Mouse (Mus musculus): Measurements from ENCODE around the gene Gm49450. TPM values are rescaled to one million over a fixed set of nuclear protein-coding genes. Genes with fewer than 3 reads are reported as not detected.
"Not testable (repeated sequence)": the region's sequence is repeated elsewhere in the genome, so short reads cannot be mapped to it uniquely, and the experiment has no call there.

The Gm49450 gene
- polyA plus RNA-seq, 1 experiment = 0.22 TPM

DNA sequence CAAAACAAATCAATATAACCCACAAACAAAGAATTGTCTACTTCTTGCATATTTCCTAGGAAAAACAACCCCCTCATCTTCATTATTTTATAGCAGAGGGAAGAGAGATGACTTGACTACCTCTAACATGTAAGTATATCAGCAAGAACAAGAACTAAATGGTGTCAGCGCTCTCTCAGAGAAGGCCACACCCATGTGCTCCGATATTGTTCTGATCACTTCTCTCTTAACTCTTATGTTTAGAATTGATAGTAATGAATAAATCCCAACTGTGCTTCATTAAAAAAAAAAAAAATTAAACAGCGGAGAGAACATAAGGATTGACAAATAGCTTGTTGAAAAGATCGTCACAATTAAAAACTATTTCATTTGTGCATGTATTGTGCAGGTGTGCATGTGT lies 2.0 kb upstream of the Gm49450 start:
- Histone ChIP-seq H3ac (ENCODE audit: control insufficient read depth, insufficient read length, low read depth) (no peak overlapping the region), H3K79me3 (ENCODE audit: low read depth) (peaks cover 22% of the 10 kb centered on the region), H3K4me3 (ENCODE audit: insufficient read depth, poor library complexity, severe bottlenecking) (no peak overlapping the region), H3K79me2 (ENCODE audit: control insufficient read depth, insufficient read depth) (peaks cover 26% of the 10 kb centered on the region), H3K36me3 (ENCODE audit: control insufficient read depth, insufficient read depth) (peaks cover 17% of the 10 kb centered on the region), H3K27me3 (ENCODE audit: control insufficient read depth, insufficient read depth, insufficient read length) (no peaks in the 10 kb centered on the region)
- no peak for TF ChIP-seq MYOD1 (IDR thresholded peaks at IDR 0.05; ENCODE audit: control insufficient read depth, insufficient read length, low read depth)
- no peak for TF ChIP-seq USF1 (IDR thresholded peaks at IDR 0.05; ENCODE audit: low read depth)
- no peak for TF ChIP-seq CEBPB (IDR thresholded peaks at IDR 0.05; ENCODE audit: low read depth)
- no peak for TF ChIP-seq CTCF (IDR thresholded peaks at IDR 0.05; ENCODE audit: control insufficient read depth, insufficient read depth, insufficient read length)
- no peak for TF ChIP-seq FOSL1 (IDR thresholded peaks at IDR 0.05; ENCODE audit: insufficient read depth, low read length, poor library complexity, severe bottlenecking)
- TF ChIP-seq MYOG (IDR thresholded peaks at IDR 0.05; ENCODE audit: control insufficient read depth, extremely low read depth, insufficient read length) = no peak
- no peak for TF ChIP-seq MAX (IDR thresholded peaks at IDR 0.05)

DNA sequence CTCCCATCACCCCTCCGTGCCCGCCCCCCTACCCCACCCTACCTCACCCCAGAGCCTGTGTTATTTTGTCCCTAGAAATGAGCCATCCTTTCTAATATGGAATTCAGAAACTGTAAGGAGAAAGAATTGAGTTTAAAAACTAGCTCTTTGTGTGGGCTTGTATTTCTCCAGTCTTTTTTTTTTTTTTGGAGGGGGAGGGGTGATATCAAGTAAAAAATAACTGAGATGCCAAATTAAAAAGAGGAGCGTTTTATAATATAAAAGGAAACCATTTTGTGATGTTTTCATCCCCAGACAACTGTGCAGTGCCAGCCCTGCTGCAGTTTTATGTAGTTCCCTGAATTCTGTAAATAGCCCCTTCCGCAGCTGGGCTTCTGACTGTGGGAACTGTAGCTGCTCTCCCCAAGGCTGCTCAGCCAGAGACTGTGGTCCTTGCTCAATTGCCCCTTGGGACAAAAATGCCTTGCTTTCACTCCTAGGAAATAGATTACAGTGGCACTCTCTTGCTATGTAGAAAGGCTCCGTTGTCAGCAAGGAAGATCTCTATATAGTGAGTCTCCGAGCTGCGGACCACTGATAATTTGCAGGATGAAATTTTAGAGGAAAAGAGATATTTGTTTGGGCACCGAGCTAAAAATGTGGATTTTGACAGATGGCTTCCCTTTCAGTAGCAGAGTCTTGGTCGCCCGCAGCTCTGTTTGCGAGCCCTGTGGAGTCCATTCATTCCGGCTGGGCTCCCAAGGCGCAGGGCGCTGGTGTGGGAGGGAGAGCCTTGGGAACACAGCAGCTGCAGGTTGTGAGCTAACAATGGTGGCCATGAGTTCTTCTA lies 1.3 kb upstream of the Gm49450 start:
- TF ChIP-seq CTCF (IDR thresholded peaks at IDR 0.05; ENCODE audit: control insufficient read depth, insufficient read depth, insufficient read length) (no peak), MYOD1 (IDR thresholded peaks at IDR 0.05; ENCODE audit: control insufficient read depth, insufficient read length, low read depth) (no peak), FOSL1 (IDR thresholded peaks at IDR 0.05; ENCODE audit: insufficient read depth, low read length, poor library complexity, severe bottlenecking) (no peak), CEBPB (IDR thresholded peaks at IDR 0.05; ENCODE audit: low read depth) (no peak), MAX (IDR thresholded peaks at IDR 0.05) (no peak), MYOG (IDR thresholded peaks at IDR 0.05; ENCODE audit: control insufficient read depth, extremely low read depth, insufficient read length) (no peak)
- Histone ChIP-seq H3ac (ENCODE audit: control insufficient read depth, insufficient read length, low read depth) (no peak overlapping the region), H3K36me3 (ENCODE audit: control insufficient read depth, insufficient read depth) (peaks cover 19% of the 10 kb centered on the region), H3K79me3 (ENCODE audit: low read depth) (peaks cover 22% of the 10 kb centered on the region), H3K27me3 (ENCODE audit: control insufficient read depth, insufficient read depth, insufficient read length) (no peaks in the 10 kb centered on the region), H3K4me3 (ENCODE audit: insufficient read depth, poor library complexity, severe bottlenecking) (no peak overlapping the region), H3K79me2 (ENCODE audit: control insufficient read depth, insufficient read depth) (peaks cover 26% of the 10 kb centered on the region)

DNA sequence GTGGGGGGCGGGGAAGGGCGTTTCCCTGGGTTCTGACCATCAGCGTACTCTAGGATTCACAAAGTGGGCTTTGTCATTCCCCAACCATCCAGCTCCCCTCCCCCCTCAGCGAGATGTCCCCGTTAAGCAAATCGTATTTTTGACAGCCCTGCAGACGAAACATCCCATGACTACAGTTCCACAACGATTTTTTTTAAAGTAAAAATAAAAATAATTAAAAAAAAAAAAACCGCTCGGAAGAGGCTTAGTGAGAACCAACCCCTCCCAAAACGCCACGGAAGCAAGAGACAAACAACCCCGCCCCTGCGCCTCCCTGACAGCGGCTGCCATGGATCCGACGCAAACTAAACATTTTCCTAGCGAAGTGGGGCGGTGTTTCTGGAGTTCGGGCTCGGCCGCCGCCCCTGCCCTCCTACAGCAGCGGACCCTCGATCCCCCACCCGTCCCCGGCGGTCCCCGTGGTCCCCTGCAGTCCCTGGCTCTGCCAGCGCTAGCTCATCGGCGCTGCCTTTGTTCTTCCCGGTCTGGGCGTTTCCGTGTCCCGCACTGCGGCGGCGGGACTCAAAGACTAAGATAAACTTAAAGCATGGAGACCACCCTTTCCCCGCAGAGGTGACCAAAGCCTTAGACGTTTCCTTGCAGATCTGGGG lies 475 bp downstream of the Gm49450 start:
- peaks cover 22% of the 10 kb centered on the region for H3K79me3 ChIP-seq (ENCODE audit: low read depth)
- TF ChIP-seq USF1 (IDR thresholded peaks at IDR 0.05; ENCODE audit: low read depth) (no peak), CEBPB (IDR thresholded peaks at IDR 0.05; ENCODE audit: low read depth) (no peak), CTCF (IDR thresholded peaks at IDR 0.05; ENCODE audit: control insufficient read depth, insufficient read depth, insufficient read length) (no peak), MYOG (IDR thresholded peaks at IDR 0.05; ENCODE audit: control insufficient read depth, extremely low read depth, insufficient read length) (no peak), MYOD1 (IDR thresholded peaks at IDR 0.05; ENCODE audit: control insufficient read depth, insufficient read length, low read depth) (no peak), FOSL1 (IDR thresholded peaks at IDR 0.05; ENCODE audit: insufficient read depth, low read length, poor library complexity, severe bottlenecking) (no peak), MAX (IDR thresholded peaks at IDR 0.05) (no peak)
- peak overlapping the region; percentile 99 for H3K4me3 ChIP-seq (ENCODE audit: insufficient read depth, poor library complexity, severe bottlenecking)
- no peaks in the 10 kb centered on the region for H3K27me3 ChIP-seq (ENCODE audit: control insufficient read depth, insufficient read depth, insufficient read length)
- H3ac ChIP-seq (ENCODE audit: control insufficient read depth, insufficient read length, low read depth) = peak overlapping the region; percentile 56
- H3K36me3 ChIP-seq (ENCODE audit: control insufficient read depth, insufficient read depth) = peaks cover 27% of the 10 kb centered on the region
- peaks cover 26% of the 10 kb centered on the region for H3K79me2 ChIP-seq (ENCODE audit: control insufficient read depth, insufficient read depth)

DNA sequence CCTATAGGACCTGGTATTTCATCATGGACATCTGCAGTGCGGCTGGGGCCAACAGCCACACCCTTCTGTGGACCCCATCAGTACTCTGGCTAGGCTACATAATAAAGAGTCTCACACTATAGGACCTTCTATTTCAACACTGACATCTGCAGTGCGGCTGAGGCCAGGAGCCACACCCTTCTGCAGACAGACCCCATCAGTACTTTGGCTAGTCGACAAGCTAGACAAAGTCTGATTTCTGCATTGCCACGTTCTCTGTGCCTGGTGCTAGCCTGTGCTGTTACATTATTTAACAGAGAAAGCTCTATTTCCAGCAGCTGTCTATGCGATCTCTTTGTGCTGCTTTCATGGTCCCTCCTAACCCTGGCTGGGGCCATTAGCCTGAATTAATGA lies 1.3 kb downstream of the Gm49450 start:
- Histone ChIP-seq H3K79me3 (ENCODE audit: low read depth) (peaks cover 22% of the 10 kb centered on the region), H3ac (ENCODE audit: control insufficient read depth, insufficient read length, low read depth) (peak overlapping the region; percentile 87), H3K79me2 (ENCODE audit: control insufficient read depth, insufficient read depth) (peaks cover 26% of the 10 kb centered on the region), H3K27me3 (ENCODE audit: control insufficient read depth, insufficient read depth, insufficient read length) (no peaks in the 10 kb centered on the region), H3K36me3 (ENCODE audit: control insufficient read depth, insufficient read depth) (peaks cover 27% of the 10 kb centered on the region), H3K4me3 (ENCODE audit: insufficient read depth, poor library complexity, severe bottlenecking) (peak overlapping the region; percentile 99)
- TF ChIP-seq MYOG (IDR thresholded peaks at IDR 0.05; ENCODE audit: control insufficient read depth, extremely low read depth, insufficient read length) = no peak
- TF ChIP-seq FOSL1 (IDR thresholded peaks at IDR 0.05; ENCODE audit: insufficient read depth, low read length, poor library complexity, severe bottlenecking) = no peak
- TF ChIP-seq MAX (IDR thresholded peaks at IDR 0.05) = peak; percentile 38
- no peak for TF ChIP-seq MYOD1 (IDR thresholded peaks at IDR 0.05; ENCODE audit: control insufficient read depth, insufficient read length, low read depth)
- no peak for TF ChIP-seq CEBPB (IDR thresholded peaks at IDR 0.05; ENCODE audit: low read depth)
- no peak for TF ChIP-seq USF1 (IDR thresholded peaks at IDR 0.05; ENCODE audit: low read depth)
- TF ChIP-seq CTCF (IDR thresholded peaks at IDR 0.05; ENCODE audit: control insufficient read depth, insufficient read depth, insufficient read length) = no peak

DNA sequence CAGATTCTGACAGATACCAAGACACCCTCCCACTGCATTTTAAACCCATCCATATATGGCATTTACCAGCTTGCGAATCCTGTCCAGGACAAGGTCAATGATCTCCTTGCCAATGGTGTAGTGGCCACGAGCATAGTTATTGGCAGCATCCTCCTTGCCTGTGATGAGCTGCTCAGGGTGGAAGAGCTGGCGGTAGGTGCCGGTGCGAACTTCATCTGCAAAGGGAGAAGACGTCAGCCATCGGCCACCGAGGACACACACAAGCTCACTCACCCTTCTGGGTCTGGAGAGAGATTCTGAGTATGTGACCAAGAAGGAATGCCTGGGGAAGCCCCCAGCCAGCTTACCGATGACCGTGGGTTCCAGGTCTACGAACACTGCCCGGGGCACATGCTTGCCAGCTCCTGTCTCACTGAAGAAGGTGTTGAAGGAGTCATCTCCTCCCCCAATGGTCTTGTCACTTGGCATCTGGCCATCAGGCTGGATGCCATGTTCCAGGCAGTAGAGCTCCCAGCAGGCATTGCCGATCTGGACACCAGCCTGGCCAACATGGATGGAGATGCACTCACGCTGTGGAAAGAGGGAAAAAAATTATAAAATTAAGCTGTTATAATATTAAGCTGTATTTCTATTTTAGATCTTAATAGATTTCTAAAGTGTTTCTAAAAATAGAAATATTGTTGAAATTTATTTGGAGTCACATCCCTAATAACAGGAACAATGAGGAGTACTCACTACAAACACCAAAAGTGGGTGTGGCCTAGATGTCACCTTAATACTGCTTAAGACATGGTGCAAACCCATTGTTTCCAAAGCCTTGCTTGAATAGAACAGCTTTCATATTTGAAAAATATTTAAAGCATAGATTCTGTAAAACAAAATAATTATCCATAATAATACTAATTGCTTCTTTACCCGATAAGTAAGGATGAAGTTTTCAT lies 2.0 kb downstream of the Gm49450 start:
- H3K79me2 ChIP-seq (ENCODE audit: control insufficient read depth, insufficient read depth) = peaks cover 26% of the 10 kb centered on the region
- peak overlapping the region; percentile 87 for H3ac ChIP-seq (ENCODE audit: control insufficient read depth, insufficient read length, low read depth)
- not testable (repeated sequence) for H3K27me3 ChIP-seq (ENCODE audit: control insufficient read depth, insufficient read depth, insufficient read length)
- peaks cover 27% of the 10 kb centered on the region for H3K36me3 ChIP-seq (ENCODE audit: control insufficient read depth, insufficient read depth)
- peaks cover 22% of the 10 kb centered on the region for H3K79me3 ChIP-seq (ENCODE audit: low read depth)
- H3K4me3 ChIP-seq (ENCODE audit: insufficient read depth, poor library complexity, severe bottlenecking) = peak overlapping the region; percentile 99
